Mouse (Mus musculus): ENCODE measurements around the gene Rasd2.

The Rasd2 gene

GRCm38 (mm10) chr8:75219877-75220738, 6.4 kb downstream of the Rasd2 start:
- peak; percentile 88 to 92 for DNase-seq

DNA sequence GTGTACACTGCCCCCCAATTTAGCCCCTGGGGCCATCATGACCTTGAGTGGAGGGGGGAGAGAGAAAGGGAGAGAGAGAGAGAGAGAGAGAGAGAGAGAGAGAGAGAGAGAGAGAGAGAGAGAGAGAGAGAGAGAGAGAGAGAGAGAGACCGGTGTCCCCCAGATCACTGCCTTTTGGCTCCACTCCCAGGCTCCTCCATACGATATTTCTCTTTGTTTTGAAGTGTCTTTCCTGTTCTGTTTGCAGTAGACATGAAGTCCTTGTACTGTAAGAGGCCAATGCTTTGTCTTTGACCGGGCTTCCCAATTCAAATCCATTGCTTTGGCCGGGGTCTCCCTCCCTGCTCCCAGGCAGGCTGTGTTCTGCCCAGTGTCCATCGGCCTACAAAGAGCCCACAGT, 8.9 kb downstream of the Rasd2 start:
- DNase-seq, result no peak

GRCm38 (mm10) chr8:75226773-75227172, 13.0 kb downstream of the Rasd2 start:
- no peak for DNase-seq

GRCm38 (mm10) chr8:75233915-75234554, 20.3 kb downstream of the Rasd2 start:
- DNase-seq, result peak; percentile 73 to 76

- DNase-seq, result no peak
These were observed 33.6 kb downstream of the Rasd2 start for GRCm38 (mm10) chr8:75247331-75247730.

DNA sequence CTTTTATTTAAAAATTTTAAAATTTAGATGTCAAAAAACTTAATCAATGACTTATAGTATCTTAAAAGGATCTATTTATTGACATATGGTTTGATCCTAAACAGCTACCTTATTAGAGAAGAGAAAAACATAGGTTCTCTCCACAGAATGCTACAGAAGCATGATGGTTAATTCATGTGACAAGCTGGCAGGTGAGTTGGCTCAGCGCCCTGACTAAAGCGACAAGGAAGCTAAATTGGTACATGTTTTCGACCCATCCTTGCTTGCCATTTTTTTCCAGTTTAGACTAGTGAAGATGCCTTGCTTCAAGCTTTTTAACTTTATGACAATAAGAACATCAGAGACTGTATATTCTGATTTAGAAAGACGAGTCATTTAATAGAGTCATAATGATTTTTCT, 35.4 kb downstream of the Rasd2 start:
- DNase-seq, result peak; percentile 57 to 59

DNA sequence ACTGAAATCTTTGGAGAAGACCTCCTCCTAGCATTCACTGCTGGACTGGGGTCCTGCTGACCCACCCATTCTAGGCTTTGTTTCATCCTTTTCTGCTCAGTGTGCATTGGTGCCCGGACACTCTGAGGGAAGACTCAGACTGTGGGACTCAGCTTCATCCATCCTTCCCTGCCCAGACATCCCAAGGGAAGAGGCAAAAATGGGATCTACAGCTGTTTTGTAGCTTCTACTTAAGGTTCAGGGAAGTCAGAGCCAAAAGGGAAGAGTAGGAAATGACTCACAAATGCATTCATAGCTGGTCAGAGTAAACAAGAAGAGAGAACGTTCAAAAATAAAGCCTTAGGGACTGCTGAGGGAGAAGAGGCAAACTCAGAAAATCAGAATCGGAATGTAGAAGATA, 40.3 kb downstream of the Rasd2 start:
- DNase-seq, result no peak

DNA sequence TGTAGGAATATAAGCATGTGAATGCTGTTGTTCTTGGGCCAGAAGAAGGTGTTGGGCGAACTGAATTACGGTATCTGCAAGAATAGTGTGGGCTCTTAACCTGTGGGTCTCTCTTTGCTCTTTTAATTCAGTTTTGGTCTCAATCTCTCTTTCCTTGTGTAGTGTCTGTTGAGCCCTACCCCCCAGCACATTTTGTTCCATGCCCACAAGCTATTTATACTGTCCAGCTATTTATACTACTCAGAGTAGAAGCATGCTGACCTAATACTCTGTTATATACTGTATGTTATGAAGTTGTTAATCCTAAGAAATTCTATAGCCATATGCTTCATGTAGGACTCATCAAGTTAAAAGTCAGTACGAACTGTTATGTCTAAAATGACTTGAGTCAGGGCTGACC, 41.9 kb downstream of the Rasd2 start:
- no peak for DNase-seq

DNA sequence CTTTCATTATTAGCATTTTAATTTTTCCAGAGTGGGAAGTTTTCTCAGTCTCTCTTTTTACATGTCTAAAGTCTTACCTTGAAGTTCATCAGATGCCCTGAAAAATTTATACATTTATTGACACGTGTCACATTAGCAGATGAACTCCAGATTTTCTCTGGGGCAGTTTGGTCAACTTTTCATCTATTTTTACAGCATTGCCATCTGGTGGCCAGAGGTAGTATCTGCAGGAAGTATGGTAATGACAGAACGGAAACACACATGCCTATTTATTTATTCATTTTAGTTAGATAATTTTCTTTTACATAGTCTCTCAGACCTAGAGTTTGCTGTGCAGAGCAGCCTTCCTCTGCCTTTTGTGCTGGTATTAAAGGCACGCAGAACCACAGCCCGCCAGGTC, 58.4 kb downstream of the Rasd2 start:
- DNase-seq, result peak; percentile 42 to 54

All from cerebellum, postnatal 10 days (tissue).